Mouse (Mus musculus) kidney, postnatal 4 days (tissue): Measurements from ENCODE around the gene Gtpbp2.

ENCODE experiments used
- DNase-seq, 2 experiments: peaks; one replicate each; pipeline ENCODE4 v3.0.0; 2021; ENCODE audit warnings: mixed read lengths in 2 of 2

Gene Gtpbp2

GRCm38 (mm10) chr17:46154336-46154735 is 6.5 kb upstream of the Gtpbp2 start:
- DNase-seq: no peak

GRCm38 (mm10) chr17:46156680-46157079 is 4.2 kb upstream of the Gtpbp2 start:
- no peak for DNase-seq

- no peak for DNase-seq
These were observed 3.7 kb upstream of the Gtpbp2 start for GRCm38 (mm10) chr17:46157131-46157530.

- no peak for DNase-seq
These were observed 1.6 kb upstream of the Gtpbp2 start for GRCm38 (mm10) chr17:46159236-46159635.

GRCm38 (mm10) chr17:46160090-46160662 is 656 bp upstream of the Gtpbp2 start:
- peak; percentile 95 to 96 for DNase-seq

GRCm38 (mm10) chr17:46161179-46161578 is 347 bp downstream of the Gtpbp2 start:
- no peak for DNase-seq

- DNase-seq: no peak
These were observed 878 bp downstream of the Gtpbp2 start for GRCm38 (mm10) chr17:46161710-46162109.

GRCm38 (mm10) chr17:46162551-46162950 is 1.7 kb downstream of the Gtpbp2 start:
- peak in 1 of 2 experiments; percentile 25 for DNase-seq

- peak in 1 of 2 experiments; percentile 53 for DNase-seq
These were observed 2.2 kb downstream of the Gtpbp2 start for GRCm38 (mm10) chr17:46162951-46163421.

GRCm38 (mm10) chr17:46164301-46164700 is 3.5 kb downstream of the Gtpbp2 start:
- no peak for DNase-seq

- no peak for DNase-seq
These were observed 4.0 kb downstream of the Gtpbp2 start for GRCm38 (mm10) chr17:46164791-46165190.

- no peak for DNase-seq
These were observed 4.6 kb downstream of the Gtpbp2 start for GRCm38 (mm10) chr17:46165460-46165859.

GRCm38 (mm10) chr17:46166270-46166669 is 5.4 kb downstream of the Gtpbp2 start:
- no peak for DNase-seq

GRCm38 (mm10) chr17:46167014-46167413 is 6.2 kb downstream of the Gtpbp2 start:
- DNase-seq: peak in 1 of 2 experiments; percentile 47

- DNase-seq: peak in 1 of 2 experiments; percentile 24
These were observed 7.5 kb downstream of the Gtpbp2 start for GRCm38 (mm10) chr17:46168318-46168717.

GRCm38 (mm10) chr17:46168768-46169167 is 7.9 kb downstream of the Gtpbp2 start:
- DNase-seq: no peak

GRCm38 (mm10) chr17:46170538-46170937 is 9.7 kb downstream of the Gtpbp2 start:
- DNase-seq: peak in 1 of 2 experiments; percentile 46

GRCm38 (mm10) chr17:46182273-46182672 is 21.4 kb downstream of the Gtpbp2 start:
- peak; percentile 52 to 56 for DNase-seq

- no peak for DNase-seq
These were observed 28.0 kb downstream of the Gtpbp2 start for GRCm38 (mm10) chr17:46188829-46189228.

GRCm38 (mm10) chr17:46201151-46201550 is 40.3 kb downstream of the Gtpbp2 start:
- DNase-seq: no peak

- DNase-seq: peak; percentile 92 to 96
These were observed 41.7 kb downstream of the Gtpbp2 start, which contains the start of the genes Polh and Xpo5 for GRCm38 (mm10) chr17:46202421-46203071. Gene Polh (minus strand): TSS chr17:46202645. Gene Xpo5 (plus strand): TSS chr17:46202782.

- no peak for DNase-seq
These were observed 42.2 kb downstream of the Gtpbp2 start for GRCm38 (mm10) chr17:46203078-46203477.

- no peak for DNase-seq
These were observed 45.8 kb downstream of the Gtpbp2 start for GRCm38 (mm10) chr17:46206676-46207075.

- peak; percentile 33 to 56 for DNase-seq
These were observed 49.7 kb downstream of the Gtpbp2 start for GRCm38 (mm10) chr17:46210550-46210949.
